Mouse (Mus musculus) kidney, adult 2 months (tissue): ENCODE measurements at regions not wholly inside any gene's neighbourhood (a gene's known extent, or its start where the extent isn't known, plus 50 kb on each side); places are given as distances from the start of the nearest gene placed in this dataset.

ENCODE experiments used
- CTCF ChIP-seq: fragments of 200-500 bp; conservative IDR thresholded peaks from 2 replicates; pipeline ENCODE4 v1.5.1; 2011; ENCODE audit warnings: low read depth, mild to moderate bottlenecking, control low read depth, low read length, moderate library complexity, mixed read lengths; ENCODE audit not compliant: insufficient read depth, insufficient read length
- POLR2A ChIP-seq: fragments of 200-500 bp; IDR thresholded peaks from one replicate; pipeline ENCODE4 v1.6.1; 2011; ENCODE audit warnings: low read depth, low read length, control low read depth

DNA sequence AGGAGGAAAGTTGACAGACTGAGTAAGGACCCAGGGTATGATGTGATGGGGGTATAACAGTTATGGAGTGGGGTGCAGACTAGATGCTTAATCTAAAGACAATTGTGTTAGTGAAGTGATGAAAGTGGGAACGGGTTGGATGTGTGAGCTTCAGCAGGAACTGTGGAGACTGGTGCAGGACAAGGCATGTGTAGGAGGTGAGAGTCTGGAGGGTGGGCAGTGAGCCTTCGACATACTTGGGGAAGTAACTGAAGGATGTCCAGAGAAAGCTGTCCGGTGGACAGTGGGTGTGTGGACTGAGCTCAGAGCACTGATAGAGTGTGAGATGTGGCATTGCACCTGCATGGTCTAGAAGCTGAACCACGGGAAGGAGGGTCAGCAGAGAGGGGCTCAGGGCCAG, 97.7 kb downstream of the Fam43a start:
- no peak for TF ChIP-seq CTCF
- no peak for TF ChIP-seq POLR2A
